Mouse (Mus musculus) erythroblast, embryonic 14.5 days (primary cell): ENCODE data around the gene 2810408A11Rik.

ENCODE experiments used
- GATA1 ChIP-seq: IDR thresholded peaks from 2 replicates; pipeline ENCODE4 v1.6.1; 2012; ENCODE audit warnings: low read length, inconsistent platforms, mixed read lengths
- TAL1 ChIP-seq: IDR thresholded peaks from 3 replicates; pipeline ENCODE4 v1.6.1; 2012; ENCODE audit warnings: low read length, inconsistent platforms, mixed read lengths

- TF ChIP-seq TAL1 (no peak), GATA1 (no peak)
Observed at GRCm38 (mm10) chr11:69920266-69921031, 19.7 kb upstream of the 2810408A11Rik start.
